Mouse (Mus musculus): ENCODE data around the gene Anks6. TPM values are rescaled to one million over a fixed set of nuclear protein-coding genes. Genes with fewer than 3 reads are reported as not detected.

The Anks6 gene
- total RNA-seq, 1 experiment from 2014 or later: 0.89 TPM

DNA sequence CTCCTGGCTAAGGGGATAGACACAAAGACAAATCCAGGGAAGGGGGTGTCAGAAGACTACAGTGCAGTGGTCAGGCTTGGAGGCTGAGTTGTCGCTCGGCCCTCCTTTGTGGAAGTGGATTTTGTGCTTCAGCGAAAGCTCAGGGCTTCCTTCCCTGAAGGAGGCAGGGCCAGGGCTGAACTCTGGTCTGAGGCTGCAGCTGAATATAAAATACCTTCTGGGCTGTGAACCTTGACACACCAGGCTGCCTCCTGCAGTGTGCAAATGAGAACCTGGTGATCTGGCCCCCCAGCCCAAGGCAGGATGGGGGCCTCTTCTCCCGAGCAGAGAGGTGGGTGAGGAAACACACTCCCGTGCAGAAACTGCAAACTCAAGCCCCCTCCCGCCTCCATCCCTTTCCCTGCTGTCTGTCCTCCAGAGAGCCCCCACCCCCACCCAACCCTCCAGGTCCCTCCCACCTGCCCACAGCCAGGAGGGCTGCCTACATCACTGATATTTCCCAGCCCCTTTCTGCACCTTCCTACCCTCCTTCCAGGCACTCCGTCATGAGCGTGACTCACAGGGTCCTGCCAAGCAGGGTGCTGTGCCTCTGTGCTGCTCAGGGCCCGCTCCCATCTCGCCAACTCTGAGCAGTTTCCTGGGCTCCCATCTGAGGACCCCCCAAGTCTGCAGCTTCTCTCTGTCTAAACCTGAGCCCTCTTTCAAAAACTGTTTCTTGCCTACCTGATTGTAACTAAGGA lies 6.4 kb downstream of the Anks6 start:
- no peak for ATAC-seq (replicated peaks in 1 of 2; ENCODE audit: insufficient read depth in 1 of 2, low FRiP score in 2 of 2, low TSS enrichment in 1 of 2, low read depth in 1 of 2, poor library complexity in 2 of 2, severe bottlenecking in 2 of 2)

- ATAC-seq (replicated peaks in 1 of 2; ENCODE audit: insufficient read depth in 1 of 2, low FRiP score in 2 of 2, low TSS enrichment in 1 of 2, low read depth in 1 of 2, poor library complexity in 2 of 2, severe bottlenecking in 2 of 2): peak; percentile 58 to 73
These were observed 7.1 kb downstream of the Anks6 start for GRCm38 (mm10) chr4:47050167-47050566.

DNA sequence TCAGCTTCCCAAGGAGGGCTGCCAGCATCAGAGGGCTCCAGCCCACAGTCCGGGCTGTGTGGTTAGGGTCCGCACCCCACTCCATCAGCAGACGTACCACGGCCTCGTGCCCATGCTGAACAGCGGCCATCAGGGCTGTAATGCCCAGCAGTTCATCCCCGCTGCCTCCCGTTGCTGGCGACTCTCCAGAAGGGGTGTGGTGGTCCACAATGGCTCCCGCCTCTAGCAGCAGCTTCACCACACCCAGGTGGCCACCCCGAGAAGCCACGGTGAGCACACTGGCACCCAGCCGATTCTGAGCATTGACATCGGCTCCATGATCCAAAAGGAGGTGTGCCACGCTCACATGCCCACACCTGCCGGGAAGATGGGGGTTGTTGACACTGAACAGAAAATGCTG lies 8.0 kb downstream of the Anks6 start:
- ATAC-seq (replicated peaks in 1 of 2; ENCODE audit: insufficient read depth in 1 of 2, low FRiP score in 2 of 2, low TSS enrichment in 1 of 2, low read depth in 1 of 2, poor library complexity in 2 of 2, severe bottlenecking in 2 of 2): no peak

DNA sequence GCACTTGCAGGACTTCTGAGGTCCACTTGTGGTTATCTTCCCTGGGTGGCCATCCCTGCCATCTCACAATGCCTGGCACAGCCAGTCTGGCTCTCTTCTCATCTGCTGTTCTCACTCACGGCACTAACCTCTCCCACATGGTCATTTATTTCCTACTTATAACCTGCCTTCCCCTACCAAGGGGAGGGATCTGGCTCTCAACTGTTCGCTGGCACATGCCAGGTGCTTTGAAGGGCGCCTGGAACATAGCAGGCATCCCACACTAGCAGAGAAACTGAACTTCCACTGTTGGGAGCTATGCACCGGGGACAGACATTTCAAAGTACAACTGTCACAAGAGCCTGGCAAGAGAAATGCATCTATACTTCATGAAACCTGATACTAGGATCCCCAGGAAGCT lies 9.5 kb downstream of the Anks6 start:
- no peak for ATAC-seq (replicated peaks in 1 of 2; ENCODE audit: insufficient read depth in 1 of 2, low FRiP score in 2 of 2, low TSS enrichment in 1 of 2, low read depth in 1 of 2, poor library complexity in 2 of 2, severe bottlenecking in 2 of 2)

GRCm38 (mm10) chr4:47046974-47047373 lies 10.3 kb downstream of the Anks6 start:
- no peak for ATAC-seq (replicated peaks in 1 of 2; ENCODE audit: insufficient read depth in 1 of 2, low FRiP score in 2 of 2, low TSS enrichment in 1 of 2, low read depth in 1 of 2, poor library complexity in 2 of 2, severe bottlenecking in 2 of 2)

DNA sequence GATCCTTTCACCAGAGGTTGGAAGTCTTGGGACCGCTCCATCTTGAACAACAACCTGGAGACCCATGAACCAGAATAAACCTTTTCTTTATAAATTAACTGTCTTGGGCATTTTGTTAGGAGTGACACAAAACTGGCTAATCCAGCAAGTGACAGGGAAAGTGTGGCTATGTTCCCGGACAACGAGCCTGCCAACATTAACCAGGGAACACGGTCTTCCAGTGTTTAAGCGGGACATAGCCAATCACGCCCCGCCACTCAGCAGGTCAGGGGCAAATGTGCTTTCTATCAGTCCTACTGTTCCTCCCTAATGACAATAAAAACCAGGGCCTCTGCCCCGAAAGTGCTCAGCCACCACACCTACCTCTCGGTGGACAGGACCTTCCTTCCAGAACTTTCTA lies 13.4 kb downstream of the Anks6 start:
- ATAC-seq (replicated peaks in 1 of 2; ENCODE audit: insufficient read depth in 1 of 2, low FRiP score in 2 of 2, low TSS enrichment in 1 of 2, low read depth in 1 of 2, poor library complexity in 2 of 2, severe bottlenecking in 2 of 2): no peak

GRCm38 (mm10) chr4:47039586-47039985 lies 17.6 kb downstream of the Anks6 start:
- ATAC-seq (replicated peaks in 1 of 2; ENCODE audit: insufficient read depth in 1 of 2, low FRiP score in 2 of 2, low TSS enrichment in 1 of 2, low read depth in 1 of 2, poor library complexity in 2 of 2, severe bottlenecking in 2 of 2): no peak

DNA sequence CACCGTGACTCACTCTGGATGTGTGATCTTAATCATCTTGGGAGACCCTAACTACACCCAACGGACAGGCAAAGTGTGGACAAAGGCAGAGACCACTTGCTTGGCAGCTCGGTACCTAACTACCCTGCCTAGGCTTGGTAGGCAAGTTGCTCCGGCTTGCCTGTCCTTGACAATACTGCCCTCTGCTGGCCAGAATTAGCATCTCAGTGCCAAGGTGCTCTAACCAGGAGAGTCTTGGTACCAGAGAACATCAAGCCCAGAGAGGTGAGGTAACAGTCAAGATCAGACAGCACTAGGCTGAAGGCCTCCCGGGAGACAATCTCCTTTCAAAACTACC lies 19.9 kb downstream of the Anks6 start:
- peak; percentile 65 to 75; a peak in 3 of 4 replicates for ATAC-seq (replicated peaks in 1 of 2; ENCODE audit: insufficient read depth in 1 of 2, low FRiP score in 2 of 2, low TSS enrichment in 1 of 2, low read depth in 1 of 2, poor library complexity in 2 of 2, severe bottlenecking in 2 of 2)

DNA sequence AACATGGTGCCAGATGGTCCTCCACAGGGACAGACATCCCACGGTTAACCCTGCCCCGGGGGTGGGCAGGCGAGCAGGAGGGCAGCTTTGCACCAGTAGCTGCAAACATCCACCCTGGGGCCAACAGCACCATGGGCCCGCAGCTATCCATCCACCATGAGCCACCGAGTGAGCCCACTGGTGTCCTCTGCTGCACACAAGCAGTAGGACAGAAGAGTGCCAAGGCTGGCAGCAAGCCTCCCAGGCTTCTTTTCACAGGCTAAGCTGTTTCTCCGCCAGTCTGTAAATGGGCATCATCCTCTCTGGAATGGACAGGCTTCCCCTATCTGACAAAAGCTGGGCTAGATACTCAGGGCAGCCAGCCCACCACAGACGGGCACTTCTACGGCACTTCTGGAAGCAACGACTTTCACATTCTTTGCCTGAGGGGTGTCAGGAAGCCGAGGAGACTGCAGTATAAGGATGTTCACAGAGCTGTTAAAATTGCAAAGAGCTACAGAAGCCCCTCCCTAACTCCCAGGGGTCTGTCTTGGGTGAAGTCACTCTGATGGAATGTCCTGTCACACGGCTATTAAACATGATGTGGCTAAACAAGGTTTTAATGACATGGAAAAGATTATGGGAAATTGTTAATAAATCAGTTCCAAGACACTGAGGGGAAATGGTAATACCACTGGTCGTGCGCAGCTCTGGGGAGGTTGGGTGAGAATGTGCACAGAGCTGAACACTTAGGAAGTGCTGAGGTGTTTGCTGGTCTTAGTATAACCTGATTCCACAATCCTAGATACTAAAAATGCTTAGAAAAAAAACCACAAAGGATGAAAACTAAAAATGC lies 20.5 kb downstream of the Anks6 start:
- ATAC-seq (replicated peaks in 1 of 2; ENCODE audit: insufficient read depth in 1 of 2, low FRiP score in 2 of 2, low TSS enrichment in 1 of 2, low read depth in 1 of 2, poor library complexity in 2 of 2, severe bottlenecking in 2 of 2): no peak

DNA sequence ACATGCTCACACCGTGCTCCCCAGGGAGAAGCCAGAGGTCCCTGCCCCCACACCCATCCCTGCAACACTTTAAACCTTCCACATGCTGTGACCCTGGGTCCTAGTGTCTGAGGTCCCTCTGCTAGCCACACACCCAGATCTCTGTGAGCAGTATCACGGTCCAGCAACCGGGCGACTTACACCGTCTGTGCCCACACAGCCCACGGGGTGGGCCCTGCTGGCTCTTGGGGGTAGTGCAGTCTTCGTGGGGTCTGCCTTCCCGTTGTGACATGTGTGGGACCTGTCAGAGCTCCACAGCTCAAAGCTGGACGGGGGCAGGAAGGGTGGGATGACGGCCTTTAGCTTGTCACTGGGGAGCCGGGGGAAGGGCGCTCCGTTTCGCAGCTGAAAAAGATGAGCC lies 21.7 kb downstream of the Anks6 start:
- no peak for ATAC-seq (replicated peaks in 1 of 2; ENCODE audit: insufficient read depth in 1 of 2, low FRiP score in 2 of 2, low TSS enrichment in 1 of 2, low read depth in 1 of 2, poor library complexity in 2 of 2, severe bottlenecking in 2 of 2)

DNA sequence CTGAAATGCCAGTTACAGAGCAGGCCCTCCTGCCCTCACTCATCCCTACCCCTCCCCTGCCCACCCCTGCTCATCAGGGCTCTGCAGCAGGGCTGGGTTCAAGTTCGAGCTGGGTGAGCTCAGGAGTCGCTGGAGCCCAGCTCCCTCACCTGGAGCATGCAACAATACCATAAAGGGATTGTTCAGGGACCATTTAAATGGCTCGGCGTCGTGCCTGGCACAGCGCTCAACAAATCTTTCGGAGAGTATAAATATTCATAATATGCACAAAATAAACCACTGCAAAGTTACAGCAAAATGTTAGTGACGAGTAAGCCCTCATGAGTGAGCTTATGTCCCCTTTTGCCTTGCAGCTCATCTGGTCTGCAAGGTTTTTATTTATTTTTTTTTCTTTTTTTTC lies 25.1 kb downstream of the Anks6 start:
- no peak for ATAC-seq (replicated peaks in 1 of 2; ENCODE audit: insufficient read depth in 1 of 2, low FRiP score in 2 of 2, low TSS enrichment in 1 of 2, low read depth in 1 of 2, poor library complexity in 2 of 2, severe bottlenecking in 2 of 2)

GRCm38 (mm10) chr4:47028791-47029190 lies 28.4 kb downstream of the Anks6 start:
- ATAC-seq (replicated peaks in 1 of 2; ENCODE audit: insufficient read depth in 1 of 2, low FRiP score in 2 of 2, low TSS enrichment in 1 of 2, low read depth in 1 of 2, poor library complexity in 2 of 2, severe bottlenecking in 2 of 2): no peak

DNA sequence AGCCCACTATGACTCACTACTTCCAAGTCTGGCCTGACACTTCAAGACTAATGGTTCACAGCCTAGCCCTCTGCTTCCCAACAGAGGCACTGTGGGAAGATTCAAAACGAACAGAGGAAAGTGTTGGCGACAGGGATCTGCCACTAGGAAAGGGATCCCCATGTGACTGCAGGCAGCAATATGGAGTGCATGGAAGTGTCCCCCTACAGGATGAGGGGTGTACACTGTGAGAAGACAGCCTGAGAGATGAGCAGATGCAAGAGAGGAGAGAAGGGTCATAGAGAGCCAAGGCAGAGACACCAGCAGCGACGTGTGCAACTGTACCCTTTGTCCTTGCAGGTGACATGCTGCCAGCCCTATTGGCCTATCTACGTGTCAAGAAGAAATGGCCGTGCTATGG lies 33.3 kb downstream of the Anks6 start:
- no peak for ATAC-seq (replicated peaks in 1 of 2; ENCODE audit: insufficient read depth in 1 of 2, low FRiP score in 2 of 2, low TSS enrichment in 1 of 2, low read depth in 1 of 2, poor library complexity in 2 of 2, severe bottlenecking in 2 of 2)

GRCm38 (mm10) chr4:47022804-47023603 lies 34.2 kb downstream of the Anks6 start:
- ATAC-seq (replicated peaks in 1 of 2; ENCODE audit: insufficient read depth in 1 of 2, low FRiP score in 2 of 2, low TSS enrichment in 1 of 2, low read depth in 1 of 2, poor library complexity in 2 of 2, severe bottlenecking in 2 of 2): no peak

- no peak for ATAC-seq (replicated peaks in 1 of 2; ENCODE audit: insufficient read depth in 1 of 2, low FRiP score in 2 of 2, low TSS enrichment in 1 of 2, low read depth in 1 of 2, poor library complexity in 2 of 2, severe bottlenecking in 2 of 2)
These were observed 36.7 kb downstream of the Anks6 start for GRCm38 (mm10) chr4:47020563-47020962.

- no peak for ATAC-seq (replicated peaks in 1 of 2; ENCODE audit: insufficient read depth in 1 of 2, low FRiP score in 2 of 2, low TSS enrichment in 1 of 2, low read depth in 1 of 2, poor library complexity in 2 of 2, severe bottlenecking in 2 of 2)
These were observed 42.1 kb downstream of the Anks6 start for GRCm38 (mm10) chr4:47015156-47015555.

DNA sequence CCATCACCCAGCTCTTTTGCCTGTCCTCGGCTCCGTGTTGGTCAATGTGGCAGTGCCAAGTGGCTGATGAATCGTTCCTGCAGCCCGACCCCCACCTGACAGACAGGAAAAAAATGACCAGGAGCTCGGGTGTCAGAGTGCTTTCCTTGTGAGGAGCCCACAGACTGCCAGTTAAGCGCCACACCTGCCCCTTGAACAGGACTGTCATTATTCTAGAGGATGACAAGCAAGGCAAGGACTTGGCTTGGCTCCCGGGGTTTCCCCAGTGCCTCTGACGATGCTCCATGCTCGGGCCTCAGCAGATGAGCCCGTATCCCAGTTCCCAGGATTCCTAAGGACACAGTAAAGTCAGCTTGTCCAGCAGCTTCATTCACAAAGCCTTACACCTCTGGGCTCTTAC lies 44.8 kb downstream of the Anks6 start:
- ATAC-seq (replicated peaks in 1 of 2; ENCODE audit: insufficient read depth in 1 of 2, low FRiP score in 2 of 2, low TSS enrichment in 1 of 2, low read depth in 1 of 2, poor library complexity in 2 of 2, severe bottlenecking in 2 of 2): no peak
